Mouse (Mus musculus) E14TG2a.4 (cell line): ENCODE data around the gene Alb.

Source experiments
- CTCF ChIP-seq: conservative IDR thresholded peaks from 2 replicates; pipeline ENCODE4 v1.5.1; 2014; ENCODE audit warnings: low read length
- NANOG ChIP-seq: IDR thresholded peaks from 2 replicates; pipeline ENCODE4 v1.6.1; 2014; ENCODE audit warnings: borderline replicate concordance, low read length, mixed read lengths
- POU5F1 ChIP-seq: IDR thresholded peaks from 2 replicates; pipeline ENCODE4 v1.6.1; 2014; ENCODE audit warnings: low read length, borderline replicate concordance

- TF ChIP-seq CTCF (no peak), POU5F1 (no peak), NANOG (no peak)
These were observed 27.6 kb downstream of the Alb start for GRCm38 (mm10) chr5:90488323-90488722.
